Mouse (Mus musculus) limb, embryonic 13.5 days (tissue): Measurements from ENCODE around the gene Uck1. TPM values are rescaled to one million over a fixed set of nuclear protein-coding genes. Genes with fewer than 3 reads are reported as not detected.
A peak's percentile ranks its signal among the peaks of the same experiment; 100 is the strongest.
"Not testable (repeated sequence)": the region's sequence is repeated elsewhere in the genome, so short reads cannot be mapped to it uniquely, and the experiment has no call there.

Experiments
- ATAC-seq: fragments of 200-750 bp; cut with Nextera tagmentation; 2 replicates; pipeline ENCODE4 v1.8.0; 2017; ENCODE audit warnings: low read depth, moderate number of reproducible peaks, moderate TSS enrichment; ENCODE audit not compliant: low FRiP score
- H3K27ac ChIP-seq: fragments of 300-500 bp; sonication (generic); 2 replicates; pipeline ENCODE4 v1.5.1; 2015; ENCODE audit warnings: inconsistent platforms, mild to moderate bottlenecking, moderate library complexity
- H3K27me3 ChIP-seq: fragments of 300-500 bp; sonication (generic); 2 replicates; pipeline ENCODE4 v1.6.1; 2015; ENCODE audit warnings: mild to moderate bottlenecking, inconsistent platforms
- H3K36me3 ChIP-seq: fragments of 300-500 bp; sonication (generic); 2 replicates; pipeline ENCODE4 v1.6.1; 2015; ENCODE audit warnings: inconsistent platforms, mild to moderate bottlenecking, moderate library complexity
- H3K4me1 ChIP-seq: fragments of 300-500 bp; sonication (generic); 2 replicates; pipeline ENCODE4 v1.6.1; 2015; ENCODE audit warnings: inconsistent platforms
- H3K4me2 ChIP-seq: fragments of 300-500 bp; sonication (generic); replicated peaks from 2 replicates; pipeline ENCODE4 v1.6.1; 2015; ENCODE audit warnings: inconsistent platforms, mild to moderate bottlenecking, moderate library complexity
- H3K4me3 ChIP-seq: fragments of 300-500 bp; sonication (generic); 2 replicates; pipeline ENCODE4 v1.5.1; 2015; ENCODE audit warnings: moderate library complexity, mild to moderate bottlenecking, inconsistent platforms
- H3K9ac ChIP-seq: fragments of 300-500 bp; sonication (generic); 2 replicates; pipeline ENCODE4 v1.6.1; 2015; ENCODE audit warnings: mild to moderate bottlenecking, inconsistent platforms
- H3K9me3 ChIP-seq: fragments of 300-500 bp; sonication (generic); 2 replicates; pipeline ENCODE4 v1.6.1; 2016; ENCODE audit warnings: inconsistent platforms
- WGBS: fragments of 180-500 bp; shearing (Covaris S2); methylation state at CpG from one replicate; pipeline ENCODE4 v1.1.7; 2015; 5-methylcytosine and 5-hydroxymethylcytosine counted together
- polyA plus RNA-seq: library from polyadenylated mRNA; unstranded; fragments of >200 nt; fragmentation: Nextera tagmentation; extraction: Ambion mirVana; gene quantifications from 2 replicates; pipeline ENCODE4 v1.2.1, GENCODE M21; 2015

The Uck1 gene
- 69.7 and 75.1 TPM in 2 replicates for polyA plus RNA-seq

DNA sequence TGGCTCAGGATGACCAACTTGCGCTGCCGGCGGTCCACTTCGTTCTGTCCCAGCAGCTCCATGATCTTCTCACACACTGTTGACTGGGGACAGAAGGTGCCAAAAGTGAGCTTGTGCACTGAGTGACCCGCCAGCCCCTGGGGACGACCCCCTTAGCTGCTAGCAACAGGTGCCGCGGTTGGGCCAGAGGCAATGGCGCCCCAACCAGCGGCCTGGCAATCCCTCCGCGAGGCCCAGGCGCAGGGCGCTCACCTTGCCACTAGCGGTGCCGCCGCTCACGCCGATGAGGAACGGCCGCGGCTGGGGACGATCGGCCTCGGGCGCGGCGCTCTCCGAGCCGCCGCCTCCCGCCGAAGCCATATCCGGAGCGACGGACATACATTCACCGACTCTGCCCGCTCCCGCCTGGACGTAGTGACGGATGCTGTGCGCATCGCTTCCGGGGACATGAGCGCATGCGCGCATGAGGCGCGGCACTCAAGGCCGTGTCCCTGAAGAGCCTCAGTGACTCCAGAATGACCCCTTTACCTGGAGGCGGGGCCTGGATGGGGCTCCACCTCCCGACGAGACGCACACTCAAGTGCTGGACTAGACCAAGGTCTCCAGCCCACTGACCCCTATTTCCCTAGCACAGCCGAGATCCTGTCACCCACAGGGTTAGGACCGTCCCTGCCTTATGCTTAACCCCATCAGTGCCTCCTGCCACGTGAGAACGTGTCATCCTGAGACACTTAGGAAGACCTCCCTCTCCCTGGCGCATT is at the start of gene Uck1:
Gene Uck1, minus strand, starts transcription at position 503 of the 761 bp plus-strand sequence.
- H3K4me1 ChIP-seq: peaks cover 8% of the 10 kb centered on the region
- peak; percentile 88 for ATAC-seq
- 2% methylated on average over 59 of the region's 59 CpGs for WGBS
- peak within 1 kb of the TSS; percentile 87 for H3K9ac ChIP-seq
- peaks cover 28% of the 10 kb centered on the region for H3K36me3 ChIP-seq
- H3K9me3 ChIP-seq: no peaks in the 10 kb centered on the region
- peak within 1 kb of the TSS; percentile 39; the same call in 1 of the 2 replicates for H3K27ac ChIP-seq
- peak within 1 kb of the TSS; percentile 85 for H3K4me2 ChIP-seq
- H3K4me3 ChIP-seq: peak within 1 kb of the TSS; percentile 75
- H3K27me3 ChIP-seq: no peaks in the 10 kb centered on the region

DNA sequence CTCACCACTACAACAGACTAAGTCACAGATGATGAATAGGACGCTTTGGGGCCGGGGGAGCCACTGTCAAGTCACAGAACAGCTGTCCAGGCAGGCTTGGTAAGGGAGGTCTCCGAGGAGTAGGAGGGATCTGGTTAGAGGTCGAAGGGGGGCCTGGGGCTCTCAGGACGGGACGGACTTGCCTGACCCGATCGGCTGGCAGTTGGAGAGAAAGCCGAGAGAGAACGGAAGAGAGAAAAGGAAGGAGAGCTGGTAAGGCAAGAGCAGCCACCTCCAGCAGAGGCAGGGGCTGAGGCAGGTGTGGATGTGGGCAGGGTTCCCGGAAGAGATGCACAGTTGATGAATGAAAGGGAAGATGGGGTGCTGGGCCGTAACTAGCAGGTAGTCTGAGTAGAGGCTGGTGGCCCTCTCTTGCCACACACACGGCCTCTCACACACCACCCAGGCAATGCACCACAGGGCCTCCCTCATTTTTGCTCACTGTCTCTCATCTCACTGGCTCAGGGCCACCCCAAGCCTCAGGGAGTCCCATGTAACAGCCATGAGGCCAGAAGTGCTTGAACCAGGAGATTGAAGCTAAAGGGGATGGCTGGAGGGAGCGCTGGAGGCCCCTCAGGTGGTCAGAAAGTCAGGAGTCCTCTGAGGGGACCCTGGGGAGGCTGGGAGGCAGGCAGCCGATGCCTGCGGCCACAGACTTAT is 49.1 kb upstream of the Uck1 start:
- WGBS: 79% methylated on average over 16 of the region's 16 CpGs
- no peak overlapping the region for H3K4me3 ChIP-seq

DNA sequence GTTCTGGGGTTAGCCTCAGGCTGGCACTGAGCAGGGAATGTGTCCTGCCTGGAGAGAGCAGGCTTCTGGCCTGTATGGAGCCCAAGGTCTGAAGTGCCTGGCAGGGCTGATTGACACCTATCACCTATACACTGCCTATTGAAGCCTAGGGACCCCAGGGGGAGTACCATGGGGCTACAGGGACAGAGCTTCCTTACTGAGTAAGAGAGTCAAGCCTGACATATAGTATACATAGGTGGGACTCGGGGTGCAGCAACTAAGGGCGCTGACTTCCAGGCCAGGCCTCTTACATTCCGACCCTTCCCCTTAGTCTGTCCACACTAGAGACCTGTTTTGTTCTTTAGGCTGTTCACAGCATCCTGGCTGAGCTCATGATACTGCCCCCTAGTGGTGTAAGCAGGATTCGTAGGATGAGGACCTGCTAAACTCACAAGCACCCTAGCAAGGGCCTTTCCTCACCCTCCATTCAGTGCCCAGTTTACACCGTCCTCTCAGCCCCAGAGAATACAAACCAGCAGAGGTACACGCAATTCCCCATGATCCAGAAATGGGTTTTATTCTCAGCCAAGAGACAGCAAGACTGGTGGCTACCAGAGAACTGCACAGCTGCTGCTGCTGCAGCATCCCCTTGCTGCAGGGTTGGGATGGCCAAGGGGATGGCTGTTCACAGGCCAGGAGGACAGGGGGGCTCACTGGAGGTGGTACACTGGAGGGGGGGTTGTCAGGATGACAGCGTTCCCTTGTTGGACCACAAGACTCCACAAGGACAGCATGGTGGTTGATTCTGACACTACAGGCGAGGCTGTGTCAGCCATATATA is 48.2 kb upstream of the Uck1 start:
- H3K4me2 ChIP-seq: no peak overlapping the region
- H3K4me1 ChIP-seq: peaks cover 54% of the 10 kb centered on the region
- H3K36me3 ChIP-seq: peaks cover 81% of the 10 kb centered on the region
- ATAC-seq: no peak
- H3K4me3 ChIP-seq: no peak overlapping the region
- H3K9ac ChIP-seq: peak overlapping the region; percentile 13; the same call in 1 of the 2 replicates
- 55% methylated on average over 8 of the region's 8 CpGs for WGBS
- 0 out of 2 replicates have a peak overlapping the region, but pooled peaks have one; percentile 10 for H3K27ac ChIP-seq
- no peaks in the 10 kb centered on the region for H3K27me3 ChIP-seq
- no peaks in the 10 kb centered on the region for H3K9me3 ChIP-seq

More for the DNA sequence above, 49.1 kb upstream of the Uck1 start:
- Histone ChIP-seq H3K27me3 (no peaks in the 10 kb centered on the region), H3K4me2 (no peak overlapping the region), H3K9ac (peak overlapping the region; percentile 13; the same call in 1 of the 2 replicates), H3K36me3 (peaks cover 78% of the 10 kb centered on the region), H3K4me1 (peaks cover 54% of the 10 kb centered on the region), H3K9me3 (no peaks in the 10 kb centered on the region), H3K27ac (no peak overlapping the region)
- no peak for ATAC-seq

DNA sequence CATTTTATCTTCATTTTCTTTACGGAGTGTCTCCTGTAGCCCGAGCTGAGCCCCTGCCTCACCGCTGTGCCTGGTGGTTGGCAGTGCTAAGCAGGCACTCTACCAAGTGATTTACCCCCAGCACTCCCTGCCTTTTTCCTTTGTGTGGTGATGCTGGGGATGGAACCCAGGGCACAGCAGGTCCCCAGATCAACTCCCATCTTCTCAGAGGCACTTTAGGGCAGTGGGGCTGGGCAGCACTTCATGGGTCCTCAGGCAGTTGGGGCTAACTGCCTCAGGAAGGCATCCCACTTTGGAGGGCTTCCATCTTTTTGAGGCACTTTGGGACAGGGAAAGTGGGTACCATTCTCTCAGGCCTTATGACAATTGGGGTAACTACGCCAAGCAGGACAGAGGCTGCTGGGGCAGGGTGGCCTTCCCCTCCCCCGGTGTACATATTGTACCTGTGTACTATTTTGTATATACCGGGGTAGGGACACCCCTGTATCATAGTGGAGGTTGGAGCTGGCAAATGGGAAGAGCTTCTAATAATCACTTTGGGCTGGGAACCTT is 47.4 kb upstream of the Uck1 start:
- 85% methylated on average over 6 of the region's 6 CpGs for WGBS

DNA sequence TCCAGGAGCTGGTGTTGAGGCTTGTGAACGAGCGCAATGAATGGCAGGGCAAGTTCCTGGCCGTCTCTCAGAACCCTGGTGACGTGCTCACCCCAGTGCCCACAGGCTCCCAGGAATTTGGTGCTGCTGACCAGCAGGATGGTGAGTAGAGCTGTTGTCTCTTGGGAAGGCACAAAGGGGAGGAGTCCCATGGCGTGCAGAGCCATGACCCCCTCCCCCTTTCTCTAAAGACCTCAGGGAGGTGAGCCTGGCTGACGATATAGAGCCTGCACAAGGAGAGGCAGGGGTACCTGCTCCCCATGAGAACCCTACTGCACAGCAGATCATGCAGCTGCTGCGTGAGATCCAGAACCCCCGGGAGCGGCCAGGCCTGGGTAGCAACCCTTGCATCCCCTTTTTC is 46.2 kb upstream of the Uck1 start:
- Histone ChIP-seq H3K9me3 (no peaks in the 10 kb centered on the region), H3K36me3 (peaks cover 96% of the 10 kb centered on the region), H3K4me1 (peaks cover 38% of the 10 kb centered on the region), H3K9ac (no peak overlapping the region), H3K27ac (no peak overlapping the region), H3K4me2 (no peak overlapping the region), H3K4me3 (no peak overlapping the region), H3K27me3 (no peaks in the 10 kb centered on the region)
- ATAC-seq: no peak
- 82% methylated on average over 9 of the region's 9 CpGs for WGBS

More for the DNA sequence above, 47.4 kb upstream of the Uck1 start:
- no peak for ATAC-seq
- Histone ChIP-seq H3K4me2 (no peak overlapping the region), H3K4me3 (no peak overlapping the region), H3K9ac (no peak overlapping the region), H3K27me3 (no peaks in the 10 kb centered on the region), H3K36me3 (peaks cover 84% of the 10 kb centered on the region), H3K9me3 (no peaks in the 10 kb centered on the region), H3K27ac (0 out of 2 replicates have a peak overlapping the region, but pooled peaks have one; percentile 15), H3K4me1 (peaks cover 48% of the 10 kb centered on the region)

DNA sequence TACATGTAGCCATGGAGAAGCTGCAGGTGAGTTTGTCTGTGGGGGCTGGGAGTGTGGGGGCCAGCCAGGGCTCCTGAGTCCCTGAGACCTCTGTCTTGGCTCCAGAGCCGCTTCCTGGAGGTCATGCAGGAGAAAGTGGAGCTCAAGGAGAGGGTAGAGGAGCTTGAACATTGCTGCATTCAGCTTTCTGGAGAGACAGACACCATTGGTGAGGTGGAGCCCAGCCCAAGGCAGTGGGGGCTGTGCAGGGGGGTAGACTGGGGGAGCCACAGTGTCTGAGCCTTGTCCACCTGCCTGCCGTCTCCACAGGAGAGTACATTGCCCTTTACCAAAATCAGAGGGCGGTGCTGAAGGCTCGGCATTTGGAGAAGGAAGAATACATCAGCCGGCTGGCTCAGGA is 45.7 kb upstream of the Uck1 start:
- H3K4me1 ChIP-seq: peaks cover 33% of the 10 kb centered on the region
- H3K36me3 ChIP-seq: peaks cover 98% of the 10 kb centered on the region
- no peak overlapping the region for H3K4me2 ChIP-seq
- H3K27ac ChIP-seq: no peak overlapping the region
- whole genome bisulfite sequencing: 91% methylated on average over 5 of the region's 5 CpGs
- H3K4me3 ChIP-seq: no peak overlapping the region
- H3K27me3 ChIP-seq: no peaks in the 10 kb centered on the region
- ATAC-seq: no peak
- H3K9ac ChIP-seq: no peak overlapping the region
- no peaks in the 10 kb centered on the region for H3K9me3 ChIP-seq

DNA sequence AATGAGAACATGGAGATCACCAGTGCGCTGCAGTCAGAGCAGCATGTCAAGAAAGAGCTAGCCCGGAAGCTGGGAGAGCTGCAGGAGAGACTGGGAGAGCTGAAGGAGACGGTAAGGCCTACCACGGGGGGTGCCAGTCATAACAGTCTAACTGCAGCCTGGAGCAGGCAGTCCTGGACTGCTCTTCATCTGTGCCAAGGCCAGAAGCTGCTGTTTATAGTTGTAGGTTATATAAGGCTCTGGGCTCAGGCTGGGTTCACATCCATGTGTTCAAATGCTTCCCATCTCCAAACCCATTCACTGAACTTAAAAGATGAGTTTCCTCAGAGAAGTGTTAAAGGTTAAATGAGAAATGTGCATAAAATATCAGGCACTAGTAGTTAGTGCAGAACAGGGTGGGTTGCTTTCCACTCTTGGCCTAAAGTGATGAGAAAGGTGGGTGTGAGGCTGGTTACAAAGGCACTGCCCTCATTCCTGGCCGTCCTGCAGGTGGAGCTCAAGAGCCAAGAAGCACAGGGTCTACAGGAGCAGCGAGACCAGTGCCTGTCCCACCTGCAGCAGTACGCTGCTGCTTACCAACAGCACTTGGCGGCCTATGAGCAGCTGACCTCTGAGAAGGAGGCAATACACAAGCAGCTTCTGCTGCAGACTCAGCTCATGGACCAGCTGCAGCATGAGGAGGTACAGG is 44.3 kb upstream of the Uck1 start:
- Histone ChIP-seq H3K4me1 (peaks cover 19% of the 10 kb centered on the region), H3K27ac (peak overlapping the region; percentile 23; the same call in 1 of the 2 replicates), H3K9ac (no peak overlapping the region), H3K4me3 (no peak overlapping the region), H3K4me2 (no peak overlapping the region), H3K27me3 (no peaks in the 10 kb centered on the region), H3K9me3 (no peaks in the 10 kb centered on the region), H3K36me3 (peaks cover 96% of the 10 kb centered on the region)
- ATAC-seq: peak; percentile 62
- 48% methylated on average over 8 of the region's 8 CpGs for WGBS

DNA sequence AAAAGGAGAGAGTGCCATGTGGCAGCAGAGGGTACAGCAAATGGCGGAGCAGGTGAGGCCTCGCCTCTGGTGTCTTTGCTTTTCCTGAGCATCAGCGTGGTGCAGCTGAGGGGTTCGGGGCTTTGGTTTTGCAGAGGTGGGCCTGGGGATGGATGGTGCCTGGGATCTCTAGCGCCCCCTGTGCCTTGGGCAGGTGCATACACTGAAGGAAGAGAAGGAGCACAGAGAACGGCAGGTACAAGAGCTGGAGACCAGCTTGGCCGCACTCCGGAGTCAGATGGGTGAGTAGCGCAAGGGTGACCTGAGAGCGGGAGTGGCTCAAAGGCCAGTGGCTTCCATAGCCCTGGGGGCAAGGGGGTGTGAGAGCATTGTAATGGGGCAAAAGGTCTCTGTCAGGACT is 43.0 kb upstream of the Uck1 start:
- 89% methylated on average over 10 of the region's 10 CpGs for WGBS
- no peak overlapping the region for H3K27ac ChIP-seq

DNA sequence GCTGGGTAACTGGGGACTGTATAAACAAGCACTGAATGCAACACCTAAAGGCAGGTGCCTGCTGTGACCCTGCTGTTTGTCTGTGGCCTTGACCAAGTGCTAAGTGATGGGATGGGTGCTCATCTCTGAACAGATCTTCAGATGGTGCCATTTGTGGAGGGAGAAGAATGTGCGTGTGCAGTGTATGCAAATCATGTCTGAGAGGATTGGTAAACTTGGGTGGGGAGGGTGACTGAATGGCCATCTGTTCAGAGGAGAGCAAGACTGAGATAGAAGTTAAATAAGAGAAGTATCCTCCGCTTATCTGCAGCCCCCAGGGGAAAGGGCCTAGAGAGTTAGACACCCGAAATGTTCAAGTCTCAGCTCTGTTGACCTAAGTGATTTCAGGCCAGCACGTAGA is 39.5 kb upstream of the Uck1 start:
- H3K36me3 ChIP-seq: peaks cover 93% of the 10 kb centered on the region
- no peaks in the 10 kb centered on the region for H3K4me1 ChIP-seq
- ATAC-seq: no peak

More for the DNA sequence above, 43.0 kb upstream of the Uck1 start:
- no peak overlapping the region for H3K4me3 ChIP-seq
- peaks cover 97% of the 10 kb centered on the region for H3K36me3 ChIP-seq
- no peak overlapping the region for H3K4me2 ChIP-seq
- H3K27me3 ChIP-seq: no peaks in the 10 kb centered on the region
- ATAC-seq: no peak
- no peaks in the 10 kb centered on the region for H3K9me3 ChIP-seq
- no peak overlapping the region for H3K9ac ChIP-seq
- H3K4me1 ChIP-seq: peaks cover 6% of the 10 kb centered on the region

DNA sequence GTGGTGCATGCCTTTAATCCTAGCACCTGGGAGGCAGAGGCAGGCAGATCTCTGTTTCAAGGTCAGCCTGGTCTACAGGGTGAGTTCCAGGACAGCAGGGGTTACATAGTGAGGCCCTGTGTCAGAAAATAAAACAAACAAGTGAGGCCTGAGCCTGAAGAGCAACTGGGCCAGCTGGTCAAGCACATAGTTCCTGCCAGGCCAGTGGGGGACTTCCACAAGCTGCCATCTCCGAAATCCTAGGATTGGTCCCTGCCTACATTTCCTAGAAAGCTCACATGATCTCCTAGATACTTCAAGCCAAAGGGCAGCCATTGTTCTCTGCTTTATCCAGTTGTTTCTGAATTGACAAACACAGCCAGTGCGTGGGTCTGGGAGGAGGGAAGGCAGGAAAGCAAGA is 35.9 kb upstream of the Uck1 start:
- H3K4me1 ChIP-seq, H3K4me3 ChIP-seq, ATAC-seq, H3K4me2 ChIP-seq, H3K9ac ChIP-seq, H3K27me3 ChIP-seq, H3K27ac ChIP-seq, H3K9me3 ChIP-seq: not testable (repeated sequence)
- 91% methylated on average over 2 of the region's 2 CpGs for WGBS
- H3K36me3 ChIP-seq: peaks cover 74% of the 10 kb centered on the region

More for the DNA sequence above, 39.5 kb upstream of the Uck1 start:
- Histone ChIP-seq H3K4me2 (no peak overlapping the region), H3K27ac (no peak overlapping the region), H3K9me3 (no peaks in the 10 kb centered on the region), H3K9ac (no peak overlapping the region), H3K4me3 (no peak overlapping the region), H3K27me3 (no peaks in the 10 kb centered on the region)
- 92% methylated on average over 4 of the region's 4 CpGs for WGBS

DNA sequence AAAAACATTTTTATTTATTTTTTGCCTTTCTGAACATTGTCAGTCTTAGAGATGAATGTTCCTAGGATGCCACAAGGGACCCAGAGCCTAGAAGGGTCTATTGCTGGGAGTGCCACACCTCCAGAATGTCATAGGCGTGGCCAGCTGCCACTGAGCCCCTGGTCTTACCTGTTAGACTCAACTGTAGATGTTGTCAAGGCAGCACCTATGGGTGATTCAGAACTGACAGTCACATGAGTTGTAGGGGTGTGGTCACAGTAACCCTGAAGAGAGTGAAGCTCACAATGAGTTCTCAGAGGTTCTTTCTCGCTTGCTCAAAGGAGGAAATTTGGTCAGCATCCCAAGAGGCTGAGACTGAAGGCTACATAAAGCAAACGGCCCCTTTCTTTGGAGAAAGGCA is 35.3 kb upstream of the Uck1 start:
- H3K4me1 ChIP-seq: peaks cover 6% of the 10 kb centered on the region; the same call in 1 of the 2 replicates
- H3K4me2 ChIP-seq: no peak overlapping the region
- peaks cover 70% of the 10 kb centered on the region for H3K36me3 ChIP-seq
- H3K4me3 ChIP-seq: no peak overlapping the region
- no peak overlapping the region for H3K27ac ChIP-seq
- WGBS: 85% methylated on average over 3 of the region's 3 CpGs
- no peaks in the 10 kb centered on the region for H3K27me3 ChIP-seq
- no peak for ATAC-seq
- H3K9ac ChIP-seq: no peak overlapping the region
- no peaks in the 10 kb centered on the region for H3K9me3 ChIP-seq
